Mouse (Mus musculus) kidney, postnatal 10 days (tissue): ENCODE results near the gene Auts2.

Experiments
- DNase-seq: peaks from one replicate; pipeline ENCODE4 v3.0.0; 2021; ENCODE audit warnings: mixed read lengths

Auts2 gene

GRCm38 (mm10) chr5:131593261-131593660 is 949.9 kb downstream of the Auts2 start:
- DNase-seq: no peak

- no peak for DNase-seq
These were observed 953.1 kb downstream of the Auts2 start for GRCm38 (mm10) chr5:131589948-131590467.

GRCm38 (mm10) chr5:131586332-131586700 is 956.8 kb downstream of the Auts2 start:
- DNase-seq: no peak

- peak; percentile 71 for DNase-seq
These were observed 957.3 kb downstream of the Auts2 start for GRCm38 (mm10) chr5:131585684-131586331.

- DNase-seq: peak; percentile 49
These were observed 958.6 kb downstream of the Auts2 start for GRCm38 (mm10) chr5:131584260-131585135.

GRCm38 (mm10) chr5:131581110-131582050 is 961.8 kb downstream of the Auts2 start:
- DNase-seq: peak; percentile 30

GRCm38 (mm10) chr5:131578737-131579136 is 964.4 kb downstream of the Auts2 start:
- DNase-seq: no peak

- DNase-seq: no peak
These were observed 967.3 kb downstream of the Auts2 start for GRCm38 (mm10) chr5:131575733-131576265.

- no peak for DNase-seq
These were observed 968.0 kb downstream of the Auts2 start for GRCm38 (mm10) chr5:131575086-131575514.

GRCm38 (mm10) chr5:131574469-131575085 is 968.6 kb downstream of the Auts2 start:
- DNase-seq: no peak

GRCm38 (mm10) chr5:131573296-131574177 is 969.6 kb downstream of the Auts2 start:
- DNase-seq: no peak

GRCm38 (mm10) chr5:131566032-131566431 is 977.1 kb downstream of the Auts2 start:
- no peak for DNase-seq

- no peak for DNase-seq
These were observed 979.4 kb downstream of the Auts2 start for GRCm38 (mm10) chr5:131563630-131564252.

GRCm38 (mm10) chr5:131560773-131561560 is 982.2 kb downstream of the Auts2 start:
- DNase-seq: peak; percentile 16

- no peak for DNase-seq
These were observed 984.6 kb downstream of the Auts2 start for GRCm38 (mm10) chr5:131558403-131559174.

- DNase-seq: peak; percentile 23
These were observed 985.4 kb downstream of the Auts2 start for GRCm38 (mm10) chr5:131557591-131558385.

- no peak for DNase-seq
These were observed 994.1 kb downstream of the Auts2 start for GRCm38 (mm10) chr5:131548932-131549563.
